Mouse (Mus musculus) CH12F3 (cell line): ENCODE data around the gene Slc13a3.
"Not testable (repeated sequence)": the region's sequence is repeated elsewhere in the genome, so short reads cannot be mapped to it uniquely, and the experiment has no call there.

ENCODE experiments used
- in situ Hi-C: fragments of 300-500 bp; cut with MboI; formaldehyde crosslinking; loops from 2 replicates; pipeline ENCODE4 v1.14.3; 2020; ENCODE audit warnings: low sequenced_read_pairs

Gene Slc13a3

DNA sequence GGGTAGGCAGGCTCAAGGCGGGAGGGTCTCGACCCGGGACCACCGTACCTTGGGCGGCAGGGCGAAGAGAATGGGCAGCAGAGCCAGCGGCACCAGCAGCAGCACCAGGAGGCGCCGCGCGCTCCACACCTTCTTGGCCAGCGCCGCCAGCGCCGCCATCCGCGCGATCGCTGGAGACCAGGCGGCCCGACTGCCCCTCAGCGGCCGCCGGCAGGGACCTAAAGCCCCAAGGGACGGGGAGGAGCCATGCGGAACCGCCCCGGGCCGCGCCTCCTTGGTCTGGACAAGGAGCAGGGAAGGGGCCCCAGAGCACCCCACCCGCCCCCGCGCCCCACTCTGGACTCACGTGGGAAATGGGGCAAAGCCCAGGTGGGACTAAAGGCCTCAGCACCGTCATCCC, at the start of gene Slc13a3:
Gene Slc13a3, minus strand, starts transcription at position 228 of the 400 bp plus-strand sequence.
- in situ Hi-C loops, result no loop called here

DNA sequence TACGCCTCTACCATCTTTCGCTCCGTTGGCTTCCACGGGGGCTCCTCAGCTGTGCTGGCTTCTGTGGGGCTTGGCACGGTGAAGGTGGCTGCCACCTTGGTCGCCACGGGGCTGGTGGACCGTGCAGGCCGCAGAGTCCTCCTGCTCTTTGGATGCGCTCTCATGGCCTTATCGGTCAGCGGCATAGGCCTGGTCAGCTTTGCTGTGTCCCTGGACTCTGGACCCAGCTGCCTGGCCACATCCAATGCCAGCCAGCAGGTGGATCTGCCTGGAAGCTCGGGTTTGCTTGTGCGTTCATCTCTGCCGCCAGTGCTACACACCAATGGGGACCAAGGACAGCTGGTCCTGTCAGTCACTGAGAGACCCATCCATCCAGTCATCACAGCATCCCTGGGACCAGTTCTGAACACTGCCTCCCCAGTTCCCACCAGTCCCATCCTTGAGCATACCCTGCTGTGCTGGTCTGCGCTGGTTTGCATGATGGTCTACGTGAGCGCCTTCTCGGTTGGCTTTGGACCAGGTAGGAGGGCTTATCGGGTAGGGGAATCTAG, 42.2 kb upstream of the Slc13a3 start:
- in situ Hi-C loops, result no loop called here

DNA sequence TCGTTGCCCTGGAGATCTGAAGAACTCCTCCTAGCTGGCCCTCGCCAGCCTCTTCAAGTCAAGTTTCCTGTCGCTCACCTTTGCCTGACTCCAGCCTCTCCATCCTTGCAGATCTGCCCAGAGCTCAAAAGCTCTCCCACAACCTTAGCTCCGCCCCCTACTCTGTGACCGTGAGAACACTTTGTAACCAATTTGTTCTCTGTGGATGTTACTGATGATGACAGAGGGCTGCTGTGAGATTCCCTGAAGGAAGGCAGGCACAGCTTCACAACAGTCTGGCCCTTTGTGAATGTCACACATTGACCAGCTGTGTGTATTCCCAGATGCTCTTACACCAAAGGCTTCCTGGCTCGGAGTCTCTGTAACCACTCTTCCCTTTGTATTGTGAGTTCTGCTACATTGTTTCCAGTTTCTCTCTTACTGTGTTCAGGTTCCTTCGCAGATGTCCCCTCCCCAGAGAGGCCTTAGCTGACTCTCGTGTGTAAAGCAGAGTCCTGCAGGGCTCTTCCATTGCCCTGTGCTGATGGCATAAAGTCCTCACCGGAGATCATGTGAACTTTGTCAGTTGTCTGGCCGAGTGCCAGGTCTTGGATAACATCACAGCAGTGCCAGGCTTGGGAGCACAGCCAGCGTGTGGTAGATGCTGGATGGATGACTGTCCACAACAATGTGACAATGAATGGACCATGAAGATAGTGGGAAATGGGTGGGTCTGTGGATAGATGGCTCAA, 40.0 kb upstream of the Slc13a3 start:
- in situ Hi-C loops, result no loop called here

DNA sequence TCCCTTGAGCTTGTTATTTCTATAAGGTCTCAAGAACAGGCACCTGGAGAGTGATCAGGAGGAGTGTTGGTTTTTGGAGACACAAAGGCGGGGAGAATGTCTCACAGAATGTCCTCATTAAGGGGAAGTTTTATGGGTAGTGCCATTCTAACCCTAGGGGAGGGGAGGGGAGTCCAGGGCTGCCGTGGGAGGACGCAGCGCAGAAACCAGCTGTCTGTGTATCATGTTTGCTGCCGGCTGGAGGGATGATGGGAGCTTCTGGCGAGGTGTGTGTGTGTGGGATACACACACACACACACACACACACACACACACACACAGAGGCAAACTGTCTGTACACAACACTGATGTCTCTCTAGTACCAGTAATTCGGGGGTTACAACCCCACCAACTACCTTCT, 39.4 kb upstream of the Slc13a3 start:
- in situ Hi-C loops, result no loop called here

DNA sequence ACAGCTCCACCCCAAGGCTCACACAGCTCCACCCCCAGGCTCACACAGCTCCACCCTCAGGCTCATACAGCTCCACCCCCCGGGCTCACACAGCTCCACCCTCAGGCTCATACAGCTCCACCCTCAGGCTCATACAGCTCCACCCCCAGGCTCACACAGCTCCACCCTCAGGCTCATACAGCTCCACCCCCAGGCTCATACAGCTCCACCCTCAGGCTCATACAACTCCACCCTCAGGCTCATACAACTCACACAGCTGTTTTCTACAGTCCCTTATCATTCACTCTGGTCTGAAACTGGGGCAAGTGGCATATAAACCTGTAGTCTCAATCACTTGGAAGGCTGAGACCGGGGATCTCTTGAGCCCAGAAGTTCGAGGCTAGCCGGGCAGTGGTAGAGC, 38.5 kb upstream of the Slc13a3 start:
- in situ Hi-C loops, result not testable (repeated sequence)

DNA sequence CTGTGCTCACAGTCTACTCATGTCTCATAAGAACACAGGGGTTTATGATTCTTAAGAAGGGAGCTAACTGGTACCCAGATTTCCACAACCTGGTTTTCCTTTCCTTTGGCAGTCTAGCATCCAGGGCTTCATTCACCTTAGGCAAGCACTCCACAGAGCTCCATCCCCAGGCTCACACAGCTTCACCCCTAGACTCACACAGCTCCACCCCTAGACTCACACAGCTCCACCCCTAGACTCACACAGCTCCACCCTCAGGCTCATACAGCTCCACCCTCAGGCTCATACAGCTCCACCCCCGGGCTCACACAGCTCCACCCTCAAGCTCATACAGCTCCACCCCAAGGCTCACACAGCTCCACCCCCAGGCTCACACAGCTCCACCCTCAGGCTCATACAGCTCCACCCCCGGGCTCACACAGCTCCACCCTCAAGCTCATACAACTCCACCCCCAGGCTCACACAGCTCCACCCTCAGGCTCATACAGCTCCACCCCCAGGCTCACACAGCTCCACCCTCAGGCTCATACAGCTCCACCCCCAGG, 38.0 kb upstream of the Slc13a3 start:
- in situ Hi-C loops, result not testable (repeated sequence)

DNA sequence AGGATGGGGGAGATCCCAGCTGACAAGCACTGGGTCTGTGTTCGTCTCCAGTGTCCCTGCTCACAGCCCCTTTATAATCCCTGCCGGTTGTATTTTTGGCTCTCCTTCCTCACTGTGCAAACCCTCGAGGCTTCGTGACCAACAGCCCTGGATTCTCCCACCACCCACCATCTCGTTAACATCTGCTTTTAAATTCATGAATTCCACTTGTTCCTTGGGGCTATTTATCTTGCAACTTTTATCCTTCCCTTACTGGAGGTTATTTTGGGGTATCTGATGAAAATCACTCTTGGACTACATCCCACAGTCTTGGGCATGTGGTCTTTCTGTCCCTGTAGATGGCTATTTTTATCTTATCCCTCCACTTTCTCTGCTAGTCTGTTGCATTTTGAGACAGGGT, 37.4 kb upstream of the Slc13a3 start:
- in situ Hi-C loops, result no loop called here

DNA sequence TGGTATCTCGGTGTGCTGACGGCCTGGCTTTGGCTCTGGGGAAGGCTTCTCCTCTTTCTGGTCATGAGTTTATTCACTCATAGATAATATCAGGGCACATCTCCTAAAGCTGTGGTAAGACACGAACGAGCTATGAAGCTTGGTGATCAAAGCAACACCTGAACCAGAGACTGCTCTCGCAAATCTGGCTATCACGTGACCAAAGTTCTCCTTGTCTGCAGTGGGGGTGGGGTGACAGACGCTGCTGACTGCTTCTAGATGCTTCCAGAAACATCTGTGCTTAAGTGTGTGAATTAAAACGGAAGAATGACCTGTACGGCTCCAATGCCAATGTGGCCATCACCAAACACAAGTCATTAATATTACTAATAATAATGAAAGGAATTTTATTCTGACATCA, 36.7 kb upstream of the Slc13a3 start:
- in situ Hi-C loops, result no loop called here

DNA sequence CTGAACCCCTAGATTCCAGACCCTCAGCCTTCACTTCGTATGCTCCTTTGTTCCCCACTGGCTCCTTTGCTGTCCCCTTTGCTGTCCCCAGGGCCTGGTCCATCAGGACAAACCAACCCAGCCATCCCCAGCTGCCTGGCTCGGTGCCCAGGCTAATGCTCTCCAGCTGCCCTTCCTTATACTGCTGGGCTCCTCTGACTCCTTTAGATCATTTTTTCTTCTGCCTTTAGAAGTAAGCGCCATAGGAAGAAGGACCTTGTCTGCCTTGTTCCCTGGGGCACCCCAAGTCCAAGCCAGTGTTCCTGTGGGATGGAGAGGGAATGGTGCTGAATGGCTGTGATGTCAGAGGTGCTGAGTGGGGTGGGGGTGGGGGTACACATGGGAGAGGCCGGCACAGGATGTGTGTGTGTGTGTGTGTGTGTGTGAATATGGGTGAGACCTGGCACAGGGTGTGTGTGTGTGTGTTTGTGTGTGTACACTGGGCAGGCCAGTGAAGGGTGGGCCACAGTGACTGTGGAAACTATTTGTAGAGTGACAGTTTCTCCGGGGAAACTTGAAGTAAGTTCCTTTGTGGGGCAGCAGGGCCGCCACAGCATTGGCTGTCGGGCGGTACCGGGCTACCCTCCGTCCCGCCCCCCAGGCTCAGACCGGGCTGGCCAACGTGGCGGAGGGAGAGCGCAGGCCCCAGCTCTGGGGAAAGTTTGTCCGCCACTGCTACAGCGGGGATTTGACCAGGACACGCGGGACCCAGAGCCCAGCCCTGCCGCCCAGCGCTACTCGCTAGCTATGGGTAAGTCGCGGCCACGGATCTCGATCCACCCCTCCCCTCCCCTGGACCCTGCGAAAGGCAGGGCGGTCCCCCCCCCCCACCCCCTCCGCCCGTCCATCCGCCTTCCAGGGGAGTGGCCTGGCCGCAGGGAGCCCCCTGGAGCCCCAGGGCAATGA, 30.5 kb upstream of the Slc13a3 start, which contains the start of gene Slc2a10:
Gene Slc2a10, plus strand, starts transcription at position 529 of the 945 bp plus-strand sequence.
- in situ Hi-C loops, result no loop called here

DNA sequence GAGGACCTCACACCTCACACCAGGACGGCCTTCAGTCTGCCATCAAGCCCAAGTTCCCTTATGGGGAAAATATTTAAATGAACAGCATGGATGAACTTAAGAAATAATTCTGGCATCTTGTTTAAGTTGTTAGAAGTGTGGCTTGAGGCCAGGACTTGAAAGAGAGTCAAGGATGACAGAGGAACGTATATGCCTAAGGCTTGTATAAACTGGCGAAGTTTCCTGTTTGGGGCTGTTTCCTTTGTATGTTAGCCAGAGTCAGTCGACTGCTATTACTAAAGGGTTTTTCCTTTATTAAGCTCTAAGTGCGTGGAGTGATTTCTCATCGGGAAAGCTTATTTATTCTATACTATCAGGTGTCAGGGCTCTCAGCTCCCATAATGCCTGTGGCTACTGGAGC, 25.8 kb upstream of the Slc13a3 start:
- in situ Hi-C loops, result no loop called here

DNA sequence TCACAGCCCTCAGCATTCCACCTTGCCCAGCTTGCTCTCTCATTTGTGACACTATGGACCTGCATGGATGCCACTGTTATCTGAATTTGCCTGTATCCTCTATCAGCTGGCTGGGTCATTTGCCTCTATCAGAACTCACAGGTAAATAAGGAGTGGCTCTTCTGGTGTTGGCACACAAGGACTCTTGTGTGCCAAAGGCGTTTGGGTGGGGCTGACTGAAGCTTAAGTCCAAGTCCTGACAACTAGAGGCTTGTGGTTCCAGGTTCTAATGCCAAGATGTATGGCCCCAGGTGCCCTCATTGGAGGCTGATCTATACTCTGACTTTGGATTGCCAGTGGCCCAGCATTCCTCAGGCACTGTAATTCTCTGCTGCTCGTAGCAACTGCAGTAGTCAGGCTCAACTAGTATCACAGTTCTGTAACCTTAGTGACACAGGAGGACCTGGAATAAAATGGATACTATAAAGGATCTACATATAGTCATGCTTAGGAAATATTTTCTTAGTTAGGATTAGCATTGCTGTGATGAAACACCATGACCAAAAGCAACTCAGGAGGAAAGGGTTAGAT, 24.8 kb upstream of the Slc13a3 start:
- in situ Hi-C loops, result no loop called here

DNA sequence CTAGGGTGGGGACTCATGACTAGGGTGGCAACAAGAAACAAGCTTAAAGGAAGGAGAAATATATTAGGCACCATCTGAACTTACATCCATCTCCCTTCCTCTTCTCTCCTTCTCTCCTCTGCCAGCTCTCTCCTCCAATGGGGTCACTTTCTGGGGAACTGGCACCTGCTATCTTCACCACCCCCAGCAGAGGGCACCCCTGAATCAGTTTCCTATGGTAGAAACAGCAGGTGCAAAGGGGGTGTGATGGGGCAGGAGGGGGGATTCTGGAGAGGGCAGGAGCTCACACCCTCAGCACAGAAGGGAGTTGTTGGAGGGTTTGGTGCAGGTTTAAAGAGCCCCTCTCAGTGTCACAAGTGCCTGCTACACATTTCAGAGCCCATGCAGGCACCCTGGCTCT, 23.2 kb upstream of the Slc13a3 start:
- in situ Hi-C loops, result no loop called here

DNA sequence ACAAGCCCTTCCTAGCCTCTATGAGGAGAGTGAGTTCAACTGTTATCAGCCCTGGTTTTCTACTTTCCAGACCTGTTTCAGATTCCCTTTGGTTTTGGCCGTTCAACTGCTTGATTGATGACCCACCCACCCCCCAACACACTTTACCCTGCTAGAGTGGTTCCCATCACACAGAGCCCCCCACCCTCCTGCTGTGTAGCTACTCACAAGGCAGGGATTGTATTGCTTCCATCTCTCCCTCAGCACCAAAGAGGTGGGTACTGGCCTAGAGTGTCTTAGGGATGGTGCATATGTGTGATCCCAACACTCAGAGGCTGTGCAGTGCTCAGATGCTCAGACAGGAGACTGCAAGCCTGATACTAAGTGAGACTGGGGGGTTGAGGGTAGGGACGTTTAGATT, 21.5 kb upstream of the Slc13a3 start:
- in situ Hi-C loops, result no loop called here

DNA sequence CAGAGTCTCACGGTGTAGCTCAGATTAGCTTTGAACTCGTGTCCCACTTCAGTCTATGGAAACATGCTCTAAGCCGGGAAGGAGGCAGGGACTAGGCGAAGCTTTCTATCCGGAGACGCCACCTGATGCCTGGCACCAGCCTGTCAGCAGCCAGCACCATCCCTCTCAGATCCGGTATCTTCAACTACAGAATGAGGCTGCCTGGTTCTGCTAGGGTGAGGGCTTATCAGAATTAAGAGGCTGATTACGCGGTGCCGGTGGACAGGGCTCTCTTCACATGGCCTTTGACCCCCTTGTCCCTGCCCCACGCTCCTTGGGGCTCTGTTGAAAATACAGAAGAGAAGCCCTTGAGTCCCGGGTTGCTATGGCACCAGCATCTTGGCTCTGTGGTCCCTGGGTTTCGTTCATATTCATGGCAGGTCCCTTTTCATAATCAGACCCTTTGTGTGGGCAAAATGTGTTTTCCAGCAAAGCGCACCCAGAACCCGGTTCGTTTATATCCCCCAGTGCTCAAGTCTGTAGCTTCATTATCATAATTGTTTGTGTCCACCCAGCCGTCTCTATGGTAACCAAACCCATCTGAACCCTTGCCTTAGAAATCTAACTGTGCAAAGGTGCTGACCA, 20.7 kb upstream of the Slc13a3 start:
- in situ Hi-C loops, result no loop called here

DNA sequence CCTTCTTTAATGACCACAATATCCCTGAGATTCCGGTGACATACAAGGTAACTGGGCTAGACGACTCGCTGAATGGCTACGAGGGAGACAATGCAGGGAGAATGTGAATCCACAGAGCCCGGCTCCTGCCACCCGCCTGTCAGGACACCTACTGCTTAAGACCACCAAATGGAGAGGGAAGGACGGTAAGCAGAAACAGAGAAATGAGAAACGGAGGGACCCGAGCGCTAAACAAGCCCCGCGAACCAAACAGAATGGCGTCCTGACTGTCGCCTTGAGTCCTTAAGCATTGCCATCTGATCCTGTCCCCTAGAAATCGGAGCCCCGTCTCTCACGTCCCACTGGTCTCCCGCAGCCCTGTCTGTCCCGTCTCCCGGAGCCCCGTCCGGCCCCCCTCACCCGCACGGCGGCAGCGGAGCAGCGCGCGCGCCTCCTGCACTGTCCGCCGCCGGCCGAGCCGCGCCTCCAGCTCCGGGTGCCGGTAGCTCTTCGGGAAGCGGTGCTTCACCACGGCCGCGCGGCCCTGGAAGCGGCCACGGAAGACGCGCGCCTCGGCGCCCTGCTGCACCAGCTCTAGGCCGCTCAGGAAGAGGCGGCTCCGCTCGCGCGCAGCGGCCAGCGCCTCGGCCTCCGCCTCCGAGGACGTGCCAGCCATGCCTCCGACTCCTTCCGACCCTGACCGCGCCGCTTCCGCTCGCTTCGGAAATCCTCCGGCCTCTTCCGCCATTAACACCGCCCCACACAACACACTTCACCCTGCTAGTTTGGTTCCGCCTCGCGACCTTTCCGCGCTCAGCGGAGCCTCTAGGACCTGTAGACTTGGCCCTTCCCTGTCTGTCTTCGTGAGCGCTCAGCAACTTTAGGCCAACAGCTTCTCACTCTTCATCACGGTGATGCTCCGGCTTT, 19.9 kb upstream of the Slc13a3 start, which contains the start of gene Trp53rka:
Gene Trp53rka, minus strand, starts transcription at position 677 of the 906 bp plus-strand sequence.
- in situ Hi-C loops, result no loop called here

DNA sequence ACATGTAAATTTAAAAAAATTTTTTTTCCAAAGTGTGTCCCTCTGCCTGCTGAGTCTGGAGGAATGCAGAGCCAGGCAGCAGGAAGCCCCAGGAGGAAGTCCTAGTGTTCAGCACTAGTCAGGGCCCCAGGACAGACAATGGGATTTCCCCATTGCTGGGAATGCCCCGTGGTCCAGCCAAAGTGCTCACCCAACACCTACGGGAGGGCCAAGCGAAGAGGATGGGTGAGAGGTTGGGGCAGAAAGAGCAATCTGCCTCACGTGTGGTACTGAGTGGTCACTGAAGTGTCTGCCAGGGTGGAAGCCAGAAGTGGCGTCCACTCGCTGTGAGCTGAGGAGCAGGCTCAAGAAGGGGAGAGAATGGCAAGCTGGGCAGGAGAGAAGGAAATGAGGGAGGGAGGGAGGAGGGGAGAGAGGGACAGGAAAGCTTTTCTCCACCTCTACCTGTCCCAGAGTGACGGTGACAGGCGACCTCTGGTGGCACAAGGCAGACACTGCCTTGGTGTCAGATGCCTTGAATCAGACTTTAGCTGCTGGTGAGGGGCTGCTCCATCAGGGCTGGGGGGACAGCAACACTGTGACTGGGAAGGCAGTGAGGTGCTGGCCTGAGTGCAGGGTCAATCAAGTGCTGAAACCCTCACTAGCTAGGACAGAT, 14.0 kb upstream of the Slc13a3 start:
- in situ Hi-C loops, result no loop called here

DNA sequence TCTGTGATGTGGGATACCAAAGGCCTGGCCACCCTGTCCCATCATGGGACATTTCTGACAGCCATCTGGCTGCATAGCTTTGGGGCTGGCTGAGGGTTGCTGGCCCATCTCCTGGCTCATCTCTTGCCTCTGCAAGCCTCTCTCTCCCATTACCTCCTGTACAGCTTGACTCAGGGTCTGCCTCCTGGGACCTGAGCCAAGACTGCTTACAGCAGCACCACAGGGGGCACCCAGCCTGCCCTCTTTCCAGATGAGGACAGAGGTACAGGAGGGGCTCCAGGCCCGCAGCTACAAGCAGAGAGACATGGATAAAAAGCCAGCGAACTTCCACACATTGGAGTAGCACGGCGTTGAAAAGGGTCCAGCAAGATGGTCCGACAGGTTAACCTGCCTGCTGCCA, 13.4 kb upstream of the Slc13a3 start:
- in situ Hi-C loops, result no loop called here

DNA sequence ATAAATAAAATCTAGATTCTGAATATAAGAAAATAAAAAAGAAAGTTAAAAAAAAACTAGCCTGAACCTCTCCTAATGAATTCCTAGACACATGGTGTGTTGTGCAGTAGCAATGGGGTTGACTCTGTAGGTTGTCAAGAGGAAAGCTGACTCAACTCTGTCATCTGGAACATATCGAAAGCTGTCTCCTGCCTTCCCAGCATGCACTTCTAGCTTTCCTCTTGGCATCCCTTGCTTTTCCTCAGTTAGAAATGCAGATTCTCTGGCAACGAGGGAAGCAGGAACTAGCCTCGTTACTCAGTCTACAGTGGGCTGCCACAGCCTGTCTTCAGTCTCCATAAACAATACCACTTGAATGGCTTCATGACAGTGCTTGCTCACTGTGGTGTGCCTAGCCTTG, 12.8 kb upstream of the Slc13a3 start:
- in situ Hi-C loops, result no loop called here

DNA sequence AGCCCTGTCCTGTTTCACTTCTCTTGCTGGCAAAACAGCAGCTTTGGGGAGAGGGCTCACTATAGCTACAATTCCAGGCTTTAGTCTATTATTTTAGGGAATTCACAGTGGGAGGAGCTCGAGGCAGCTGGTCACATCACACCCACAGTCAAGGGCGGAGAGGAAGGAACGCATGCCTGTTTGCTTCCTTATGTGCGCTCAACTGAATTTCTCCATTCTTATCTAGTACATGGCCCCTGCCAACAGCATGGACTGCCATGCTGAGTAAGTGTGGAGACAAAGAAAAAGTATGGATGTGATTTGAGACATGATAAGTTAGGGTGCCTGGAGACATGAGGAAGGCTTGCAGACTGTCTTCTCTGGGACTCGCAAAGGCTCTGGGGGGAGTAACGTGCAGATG, 11.1 kb upstream of the Slc13a3 start:
- in situ Hi-C loops, result no loop called here
